Mouse (Mus musculus): ENCODE data around the gene Mob1a.
"Not testable (repeated sequence)": the region's sequence is repeated elsewhere in the genome, so short reads cannot be mapped to it uniquely, and the experiment has no call there.

Mob1a gene

DNA sequence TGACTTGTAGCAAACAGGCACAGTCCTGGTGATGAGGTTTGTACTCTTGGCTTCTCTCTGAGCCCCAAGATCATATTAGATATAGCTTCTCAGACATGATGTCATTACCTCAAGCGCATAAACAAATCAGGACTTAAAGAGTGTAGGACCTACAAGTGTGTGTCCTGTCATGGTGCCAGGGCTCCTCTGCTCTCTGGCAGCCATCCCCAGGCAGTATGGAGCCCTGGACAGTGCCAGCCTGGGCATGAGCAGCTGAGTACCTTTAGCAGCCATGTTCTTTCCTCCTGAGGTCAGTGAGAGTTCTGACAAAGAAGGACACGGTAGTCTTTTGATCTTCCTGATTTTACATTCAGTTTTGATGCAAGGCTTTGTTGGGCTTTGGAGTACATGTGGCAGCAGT lies 17.1 kb downstream of the Mob1a start:
- DNase-seq (ENCODE audit: low spot score), result no peak

DNA sequence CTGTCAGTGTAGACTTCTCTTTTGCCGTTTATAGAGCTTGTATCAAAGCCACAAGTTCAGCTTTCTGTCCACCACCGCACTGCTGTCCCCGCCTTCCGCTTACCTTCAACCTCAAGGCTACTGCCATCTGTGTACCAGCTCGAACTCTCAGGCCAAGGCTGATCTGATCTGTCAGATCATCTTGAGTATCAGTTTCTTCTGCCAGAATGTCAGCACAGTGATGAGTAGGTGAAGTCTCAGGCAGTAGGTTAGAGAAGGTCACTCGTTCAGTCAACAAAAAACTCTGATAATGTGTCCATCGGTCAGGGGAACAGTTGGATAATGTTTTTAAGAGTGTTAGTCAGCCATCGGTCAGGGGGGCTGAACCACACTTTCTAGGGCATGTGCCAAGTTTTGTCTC lies 19.5 kb downstream of the Mob1a start:
- DNase-seq (ENCODE audit: low spot score), result not testable (repeated sequence)

DNA sequence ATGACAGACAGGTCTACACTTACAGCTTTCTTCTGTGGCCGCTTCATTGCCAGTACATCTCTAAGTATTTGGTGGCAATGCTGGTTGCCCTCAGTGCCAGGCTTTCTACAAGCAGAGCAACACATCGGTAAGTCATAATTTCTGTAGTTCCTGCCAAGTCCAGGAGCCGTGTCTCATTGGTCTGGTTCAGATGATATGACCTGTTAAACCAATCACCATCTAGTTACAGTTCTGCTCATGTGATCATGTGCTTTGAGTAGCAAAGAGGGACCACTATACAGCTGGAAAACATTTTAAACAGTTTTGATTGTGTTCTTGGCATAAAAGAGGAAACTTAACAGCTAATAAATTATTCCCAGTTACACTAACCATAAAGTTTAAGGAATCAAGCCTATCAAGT lies 22.1 kb downstream of the Mob1a start:
- no peak for DNase-seq (ENCODE audit: low spot score)

DNA sequence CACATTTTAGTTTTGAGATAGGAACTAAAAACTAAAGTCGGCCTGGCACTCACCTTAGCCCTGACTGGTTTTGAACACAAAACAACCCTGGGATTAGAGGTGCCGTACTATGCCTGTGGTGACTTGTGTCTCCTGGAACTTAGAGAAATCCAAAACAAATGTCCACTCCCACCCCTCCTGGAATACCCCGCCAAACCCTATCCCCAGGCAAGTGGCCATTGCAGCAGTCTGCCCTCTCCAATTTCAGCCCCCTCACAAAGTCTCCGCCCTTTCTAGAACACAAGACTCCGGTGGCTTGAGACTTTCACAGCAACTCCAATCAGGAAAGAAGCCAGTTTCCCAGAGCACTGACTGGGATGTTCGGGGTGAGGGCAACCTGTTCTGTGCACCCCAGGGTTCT lies 23.1 kb downstream of the Mob1a start, which contains the start of gene Bola3:
Bola3 (plus strand) TSS at position 275 of the 400 bp plus-strand sequence.
- DNase-seq (ENCODE audit: low spot score), result no peak

DNA sequence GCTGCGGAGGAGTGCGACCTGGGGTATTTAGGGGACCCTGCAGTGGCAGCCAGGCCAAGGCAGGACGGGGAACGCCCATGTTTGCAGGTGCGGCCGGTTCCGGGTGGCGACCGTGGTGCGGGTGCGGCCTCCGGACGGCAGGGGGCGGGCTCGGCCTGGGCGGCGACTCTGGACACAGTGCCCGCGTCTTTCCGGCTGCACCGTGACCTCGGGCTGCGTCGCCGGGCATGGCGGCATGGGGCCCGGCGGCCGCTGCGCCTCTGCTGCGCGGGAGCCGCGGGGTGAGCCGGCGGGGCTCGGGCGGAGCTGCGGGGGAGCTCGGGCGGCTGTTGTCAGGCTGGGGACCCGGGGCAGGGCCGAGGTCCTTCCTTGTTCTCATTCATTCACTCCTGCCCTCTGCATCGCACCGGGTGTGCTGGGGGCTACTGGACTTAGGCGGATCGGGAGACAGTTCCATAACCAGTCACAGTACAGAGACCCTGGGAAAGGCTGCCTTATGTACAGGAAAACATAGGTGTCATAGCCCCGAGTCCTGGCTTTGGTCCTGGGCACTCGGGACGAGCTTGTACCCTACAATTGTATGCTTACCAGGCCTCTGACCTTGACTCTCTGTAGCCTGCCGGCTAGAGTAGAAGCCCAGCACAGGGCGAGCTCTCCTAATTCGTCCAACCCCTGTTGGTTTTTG lies 23.6 kb downstream of the Mob1a start:
- peak; percentile 83 for DNase-seq (ENCODE audit: low spot score)

GRCm38 (mm10) chr6:83350172-83350571 lies 24.4 kb downstream of the Mob1a start:
- DNase-seq (ENCODE audit: low spot score), result peak; percentile 18

DNA sequence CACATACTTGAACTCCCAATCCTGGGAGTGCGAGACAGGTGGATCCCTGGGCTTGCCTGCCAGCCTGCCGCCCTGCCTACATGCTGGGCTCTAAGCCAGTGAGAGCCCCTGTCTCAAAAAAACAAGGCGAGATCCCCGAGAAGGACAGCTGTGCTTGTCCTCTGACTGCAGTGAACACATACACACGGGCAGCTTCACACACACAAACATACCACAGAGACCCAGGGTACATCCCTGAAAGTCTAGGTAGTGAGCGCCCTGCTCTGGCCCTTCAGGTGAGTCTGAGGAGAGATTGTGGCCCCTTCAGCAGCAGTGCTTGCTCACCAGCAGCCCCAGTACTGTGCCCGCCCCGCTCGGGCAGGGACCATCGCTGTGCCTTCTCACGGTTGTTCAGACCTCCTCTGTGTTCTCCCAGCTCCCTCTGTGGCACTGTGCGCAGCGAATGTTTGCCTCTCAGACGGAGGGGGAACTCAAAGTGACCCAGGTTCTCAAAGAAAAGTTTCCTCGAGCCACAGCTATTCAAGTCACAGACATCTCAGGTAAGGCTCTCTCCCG lies 25.1 kb downstream of the Mob1a start:
- DNase-seq (ENCODE audit: low spot score), result no peak

DNA sequence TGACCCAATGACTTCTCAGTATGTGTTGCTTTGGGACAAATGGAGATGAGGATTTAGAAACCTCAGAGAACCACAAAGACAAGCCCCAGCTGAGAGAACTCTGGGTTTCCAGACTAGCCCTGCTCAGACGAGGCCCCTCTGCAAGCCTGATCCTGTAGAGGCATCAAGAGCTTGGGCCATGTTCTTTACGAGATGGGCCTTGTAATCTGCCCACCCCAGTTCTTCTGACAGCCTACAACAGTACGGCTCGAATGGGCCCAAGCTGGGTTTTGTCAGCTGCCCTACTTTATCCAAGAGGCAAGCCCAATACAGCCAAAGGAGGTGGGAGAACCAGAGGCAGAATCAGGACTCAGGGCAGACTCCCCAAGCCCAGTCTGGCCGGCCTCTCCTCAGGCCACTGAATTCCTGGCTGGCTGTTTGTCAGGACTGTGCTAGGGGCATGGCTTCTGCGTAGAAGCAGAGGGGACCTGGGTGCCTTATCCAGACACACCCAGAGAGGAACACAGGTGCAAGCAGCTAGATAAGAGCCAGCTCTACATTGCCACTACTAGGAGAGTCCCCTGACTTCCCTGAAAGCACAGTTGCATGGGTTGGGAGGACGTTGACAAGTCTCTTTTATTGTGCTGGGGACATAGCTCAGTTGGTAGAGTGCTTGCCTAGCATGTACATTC lies 25.8 kb downstream of the Mob1a start:
- DNase-seq (ENCODE audit: low spot score), result no peak

- no peak for DNase-seq (ENCODE audit: low spot score)
Observed at GRCm38 (mm10) chr6:83352666-83353410, 27.0 kb downstream of the Mob1a start.

DNA sequence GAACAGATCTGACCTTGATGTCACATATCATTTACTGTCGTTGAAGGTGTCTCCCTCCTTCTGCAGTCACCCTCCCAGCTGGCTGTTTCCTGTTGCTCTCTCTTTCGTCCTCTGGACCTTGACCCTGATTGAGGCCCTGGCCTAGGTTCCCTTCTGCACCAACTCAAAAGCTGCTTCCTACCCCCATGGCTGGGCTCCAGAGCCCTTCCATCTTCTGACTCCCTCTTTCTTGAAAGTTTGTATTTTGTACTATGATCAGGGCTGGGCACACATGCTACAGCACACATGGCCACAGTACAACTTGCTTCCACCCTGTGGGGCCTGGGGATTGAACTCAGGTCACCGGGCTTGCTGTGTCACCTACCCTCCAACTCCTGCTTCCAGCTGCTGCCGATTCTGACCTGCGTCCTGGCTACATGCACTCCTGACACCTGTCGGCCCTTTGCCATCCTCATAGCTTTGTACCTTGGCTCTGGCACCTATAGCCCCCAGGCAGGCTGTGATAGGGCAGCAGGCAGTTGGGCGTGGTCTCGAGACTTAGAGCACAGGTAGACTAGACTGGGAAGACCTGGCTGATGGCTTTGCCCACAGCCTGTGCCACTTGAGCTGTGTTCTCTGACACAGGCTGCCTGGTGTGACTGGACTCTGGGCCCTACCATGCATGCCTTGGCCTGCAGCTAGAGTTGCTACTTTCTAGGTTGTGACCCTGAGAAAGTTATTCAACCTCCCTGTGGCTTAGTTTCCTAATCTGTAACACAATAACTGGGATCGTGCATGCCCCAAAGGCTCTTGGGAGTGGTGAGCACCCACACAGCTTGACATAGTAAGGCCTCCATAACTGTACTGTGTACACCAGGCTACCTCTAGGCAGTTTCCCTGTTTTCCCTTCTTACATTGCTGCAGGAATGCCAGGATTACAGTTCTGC lies 29.3 kb downstream of the Mob1a start:
- no peak for DNase-seq (ENCODE audit: low spot score)

- DNase-seq (ENCODE audit: low spot score), result peak; percentile 82
Observed at GRCm38 (mm10) chr6:83356569-83357138, 30.8 kb downstream of the Mob1a start.

GRCm38 (mm10) chr6:83357436-83357835 lies 31.6 kb downstream of the Mob1a start:
- DNase-seq (ENCODE audit: low spot score), result no peak

GRCm38 (mm10) chr6:83361523-83362248 lies 35.9 kb downstream of the Mob1a start:
- DNase-seq (ENCODE audit: low spot score), result no peak

GRCm38 (mm10) chr6:83363075-83363474 lies 37.3 kb downstream of the Mob1a start:
- no peak for DNase-seq (ENCODE audit: low spot score)

GRCm38 (mm10) chr6:83370316-83370965 lies 44.6 kb downstream of the Mob1a start:
- no peak for DNase-seq (ENCODE audit: low spot score)

DNA sequence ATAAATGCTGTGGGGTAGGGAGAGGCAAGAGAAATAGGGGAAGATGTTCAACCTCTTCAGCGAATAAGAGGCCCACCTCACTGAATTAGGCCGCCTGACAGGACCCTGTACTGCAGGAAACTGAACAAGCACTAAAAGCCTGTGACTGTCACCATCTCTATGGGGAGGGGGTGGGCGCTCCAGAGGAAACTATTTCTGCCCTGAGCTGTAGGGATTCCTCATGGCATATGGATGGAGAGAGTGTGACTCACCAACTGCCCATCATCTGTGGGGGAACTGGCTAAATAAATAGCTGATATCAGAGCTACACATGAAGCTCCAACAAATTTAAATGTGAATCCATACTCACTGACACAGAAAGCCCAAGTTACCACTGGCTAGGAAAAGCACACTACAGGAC lies 45.5 kb downstream of the Mob1a start:
- DNase-seq (ENCODE audit: low spot score), result no peak

DNA sequence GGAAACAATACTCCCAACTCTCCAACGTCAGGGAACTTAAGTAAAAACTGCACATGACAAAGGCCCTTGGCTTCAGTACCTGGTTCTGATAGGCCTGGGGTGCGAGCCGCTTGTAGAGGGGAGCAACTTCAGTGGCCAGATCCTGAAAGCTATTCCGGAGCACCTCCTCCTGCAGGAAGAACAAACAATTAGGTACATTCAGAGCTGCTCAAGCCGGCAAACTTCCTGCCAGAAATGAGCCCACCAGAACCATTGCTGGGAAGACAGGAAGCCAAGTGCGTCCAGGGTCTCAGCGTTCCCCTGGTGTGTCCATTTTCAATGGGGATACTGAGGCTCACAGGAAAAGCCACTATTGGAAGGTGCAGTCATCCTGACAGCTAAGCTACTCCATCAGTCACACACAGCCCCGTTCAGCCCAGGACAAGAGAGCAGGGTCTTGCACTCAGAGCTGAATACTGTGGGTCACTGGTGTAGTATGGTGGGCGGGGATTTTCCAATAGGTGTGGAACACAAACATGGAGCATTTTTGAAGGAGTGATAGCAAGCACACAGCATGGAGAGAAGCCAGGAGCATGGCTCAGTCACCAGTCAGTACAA lies 48.0 kb downstream of the Mob1a start:
- no peak for DNase-seq (ENCODE audit: low spot score)

DNA sequence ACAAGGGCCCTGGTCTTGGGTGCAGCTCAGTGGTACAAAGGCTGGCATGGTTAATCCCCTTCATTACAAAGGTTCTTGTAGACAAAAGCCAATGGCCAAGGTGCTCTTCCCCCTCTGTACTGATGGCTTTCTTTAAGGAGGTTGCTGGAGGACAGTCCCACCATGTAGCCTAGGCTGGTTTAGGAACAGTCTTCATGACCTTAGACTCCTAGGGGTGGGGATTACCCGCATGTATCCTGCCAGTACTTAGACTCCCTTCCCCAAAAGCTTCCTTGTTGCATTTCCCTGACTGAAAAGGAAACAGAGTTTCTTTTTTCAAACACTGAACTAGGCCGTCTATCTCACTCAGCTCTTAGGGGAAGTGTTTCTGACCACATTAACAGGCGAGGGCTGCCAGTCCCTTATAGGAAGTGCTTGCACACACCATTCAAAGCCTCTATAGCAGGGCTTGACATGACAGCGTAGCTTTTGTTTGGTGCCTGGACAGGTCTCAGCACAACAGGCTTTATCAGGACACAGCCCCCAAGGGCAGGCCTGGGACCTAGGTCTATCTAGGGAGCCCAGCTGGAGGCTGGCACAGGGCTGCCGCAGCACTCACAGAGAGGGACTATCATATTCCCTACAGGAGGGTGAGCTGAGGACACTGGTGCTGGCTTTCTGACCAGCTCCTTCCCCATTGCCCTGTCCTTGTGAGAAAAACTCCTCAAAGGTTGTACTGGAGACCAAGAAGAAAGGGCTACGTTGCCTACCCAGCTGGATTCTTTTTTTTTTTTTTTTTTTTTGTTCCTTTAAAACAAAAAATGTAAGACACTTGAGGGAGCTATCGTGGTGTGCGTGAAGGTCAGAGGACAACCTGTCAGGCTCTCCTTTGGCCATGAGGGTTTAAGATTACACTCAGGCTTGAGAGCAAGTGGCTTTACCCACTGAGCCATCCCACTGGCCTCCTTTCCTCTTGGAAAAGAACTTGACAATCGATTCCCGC lies 56.0 kb downstream of the Mob1a start:
- DNase-seq (ENCODE audit: low spot score), result no peak
